Mouse (Mus musculus): ENCODE measurements around the gene Anapc4. TPM values are rescaled to one million over a fixed set of nuclear protein-coding genes. Genes with fewer than 3 reads are reported as not detected.
A peak's percentile ranks its signal among the peaks of the same experiment; 100 is the strongest.

The Anapc4 gene
- polyA plus RNA-seq, 1 experiment from 2014 or later = 133 TPM

GRCm38 (mm10) chr5:52904671-52905070 is 70.9 kb downstream of the Anapc4 start:
- Histone ChIP-seq H3K4me2 (ENCODE audit: low read depth, severe bottlenecking) (no peak overlapping the region), H3K9me3 (ENCODE audit: control insufficient read depth, low read length) (no peaks in the 10 kb centered on the region; the same call in 1 of the 2 replicates), H3K36me3 (ENCODE audit: control insufficient read depth, insufficient read depth, low read length) (no peaks in the 10 kb centered on the region), H3K27me3 (ENCODE audit: control insufficient read depth, insufficient read depth, low read length) (no peaks in the 10 kb centered on the region), H3K9ac (ENCODE audit: low read length) (no peak overlapping the region), H3K4me3 (ENCODE audit: low read depth, low read length) (no peak overlapping the region), H3K27ac (replicated peaks; ENCODE audit: low read depth, low read length) (no peak overlapping the region), H3K4me1 (ENCODE audit: control insufficient read depth, insufficient read depth, low read length) (0 out of 2 replicates have a peak, but pooled peaks cover 2% of the 10 kb centered on the region)
- DNase-seq (ENCODE audit: low spot score) (peak; percentile 51), ATAC-seq (ENCODE audit: insufficient number of reproducible peaks, low FRiP score, low TSS enrichment, low read depth) (no peak)
- 20% methylated on average over 6 of the region's 6 CpGs for WGBS

- H3K9me3 ChIP-seq (ENCODE audit: control insufficient read depth, low read length) = no peaks in the 10 kb centered on the region; the same call in 1 of the 2 replicates
- WGBS = 84% methylated on average over 3 of the region's 3 CpGs
- H3K4me2 ChIP-seq (ENCODE audit: low read depth, severe bottlenecking) = no peak overlapping the region
- no peak overlapping the region for H3K4me3 ChIP-seq (ENCODE audit: low read depth, low read length)
- ATAC-seq (ENCODE audit: insufficient number of reproducible peaks, low FRiP score, low TSS enrichment, low read depth) (no peak), DNase-seq (ENCODE audit: low spot score) (no peak)
- no peaks in the 10 kb centered on the region for H3K27me3 ChIP-seq (ENCODE audit: control insufficient read depth, insufficient read depth, low read length)
- 0 out of 2 replicates have a peak, but pooled peaks cover 2% of the 10 kb centered on the region for H3K4me1 ChIP-seq (ENCODE audit: control insufficient read depth, insufficient read depth, low read length)
- no peak overlapping the region for H3K27ac ChIP-seq (replicated peaks; ENCODE audit: low read depth, low read length)
- H3K36me3 ChIP-seq (ENCODE audit: control insufficient read depth, insufficient read depth, low read length) = no peaks in the 10 kb centered on the region
- no peak overlapping the region for H3K9ac ChIP-seq (ENCODE audit: low read length)
Measured at GRCm38 (mm10) chr5:52908246-52908645, 74.4 kb downstream of the Anapc4 start.

GRCm38 (mm10) chr5:52910159-52910591 is 76.4 kb downstream of the Anapc4 start:
- WGBS = 43% methylated on average over 12 of the region's 12 CpGs
- Histone ChIP-seq H3K36me3 (ENCODE audit: control insufficient read depth, insufficient read depth, low read length) (no peaks in the 10 kb centered on the region), H3K9ac (ENCODE audit: low read length) (no peak overlapping the region), H3K4me1 (ENCODE audit: control insufficient read depth, insufficient read depth, low read length) (0 out of 2 replicates have a peak, but pooled peaks cover 2% of the 10 kb centered on the region), H3K9me3 (ENCODE audit: control insufficient read depth, low read length) (no peaks in the 10 kb centered on the region; the same call in 1 of the 2 replicates), H3K4me2 (ENCODE audit: low read depth, severe bottlenecking) (no peak overlapping the region), H3K27ac (replicated peaks; ENCODE audit: low read depth, low read length) (no peak overlapping the region), H3K27me3 (ENCODE audit: control insufficient read depth, insufficient read depth, low read length) (no peaks in the 10 kb centered on the region), H3K4me3 (ENCODE audit: low read depth, low read length) (no peak overlapping the region)
- DNase-seq (ENCODE audit: low spot score) (peak; percentile 27), ATAC-seq (ENCODE audit: insufficient number of reproducible peaks, low FRiP score, low TSS enrichment, low read depth) (no peak)

GRCm38 (mm10) chr5:52911286-52911870 is 77.6 kb downstream of the Anapc4 start:
- no peak overlapping the region for H3K9ac ChIP-seq (ENCODE audit: low read length)
- 93% methylated on average over 10 of the region's 10 CpGs for WGBS
- ATAC-seq (ENCODE audit: insufficient number of reproducible peaks, low FRiP score, low TSS enrichment, low read depth) (no peak), DNase-seq (ENCODE audit: low spot score) (no peak)
- no peaks in the 10 kb centered on the region for H3K36me3 ChIP-seq (ENCODE audit: control insufficient read depth, insufficient read depth, low read length)
- no peaks in the 10 kb centered on the region; the same call in 1 of the 2 replicates for H3K9me3 ChIP-seq (ENCODE audit: control insufficient read depth, low read length)
- no peak overlapping the region for H3K4me2 ChIP-seq (ENCODE audit: low read depth, severe bottlenecking)
- no peak overlapping the region for H3K4me3 ChIP-seq (ENCODE audit: low read depth, low read length)
- 0 out of 2 replicates have a peak, but pooled peaks cover 2% of the 10 kb centered on the region for H3K4me1 ChIP-seq (ENCODE audit: control insufficient read depth, insufficient read depth, low read length)
- H3K27me3 ChIP-seq (ENCODE audit: control insufficient read depth, insufficient read depth, low read length) = no peaks in the 10 kb centered on the region
- H3K27ac ChIP-seq (replicated peaks; ENCODE audit: low read depth, low read length) = no peak overlapping the region

- Histone ChIP-seq H3K9me3 (ENCODE audit: control insufficient read depth, low read length) (no peaks in the 10 kb centered on the region; the same call in 1 of the 2 replicates), H3K9ac (ENCODE audit: low read length) (no peak overlapping the region), H3K27ac (replicated peaks; ENCODE audit: low read depth, low read length) (no peak overlapping the region), H3K36me3 (ENCODE audit: control insufficient read depth, insufficient read depth, low read length) (no peaks in the 10 kb centered on the region), H3K4me1 (ENCODE audit: control insufficient read depth, insufficient read depth, low read length) (0 out of 2 replicates have a peak, but pooled peaks cover 2% of the 10 kb centered on the region), H3K27me3 (ENCODE audit: control insufficient read depth, insufficient read depth, low read length) (no peaks in the 10 kb centered on the region), H3K4me2 (ENCODE audit: low read depth, severe bottlenecking) (no peak overlapping the region), H3K4me3 (ENCODE audit: low read depth, low read length) (no peak overlapping the region)
- WGBS = 85% methylated on average over 7 of the region's 7 CpGs
- ATAC-seq (ENCODE audit: insufficient number of reproducible peaks, low FRiP score, low TSS enrichment, low read depth) = no peak
- no peak for DNase-seq (ENCODE audit: low spot score)
Measured at GRCm38 (mm10) chr5:52913711-52914110, 79.9 kb downstream of the Anapc4 start.

GRCm38 (mm10) chr5:52916186-52916585 is 82.4 kb downstream of the Anapc4 start:
- ATAC-seq (ENCODE audit: insufficient number of reproducible peaks, low FRiP score, low TSS enrichment, low read depth) (no peak), DNase-seq (ENCODE audit: low spot score) (no peak)
- Histone ChIP-seq H3K4me2 (ENCODE audit: low read depth, severe bottlenecking) (no peak overlapping the region), H3K27me3 (ENCODE audit: control insufficient read depth, insufficient read depth, low read length) (no peaks in the 10 kb centered on the region), H3K9ac (ENCODE audit: low read length) (no peak overlapping the region), H3K27ac (replicated peaks; ENCODE audit: low read depth, low read length) (no peak overlapping the region), H3K4me1 (ENCODE audit: control insufficient read depth, insufficient read depth, low read length) (0 out of 2 replicates have a peak, but pooled peaks cover 2% of the 10 kb centered on the region), H3K36me3 (ENCODE audit: control insufficient read depth, insufficient read depth, low read length) (no peaks in the 10 kb centered on the region), H3K9me3 (ENCODE audit: control insufficient read depth, low read length) (no peaks in the 10 kb centered on the region), H3K4me3 (ENCODE audit: low read depth, low read length) (no peak overlapping the region)
- 93% methylated on average over 6 of the region's 6 CpGs for WGBS

Other genes starting within 250 kb of the Anapc4 start
- 6.4 and 7.7 TPM in 2 replicates for gene Sepsecs, start 164.3 kb upstream of the Anapc4 start, polyA plus RNA-seq (2014; fragmentation: Nextera tagmentation; extraction: Ambion mirVana)
- 22.8 TPM in 2 replicates for gene Pi4k2b, start 92.4 kb upstream of the Anapc4 start, polyA plus RNA-seq (2014; fragmentation: Nextera tagmentation; extraction: Ambion mirVana)
- gene Zcchc4, start 58.6 kb upstream of the Anapc4 start, polyA plus RNA-seq (2014; fragmentation: Nextera tagmentation; extraction: Ambion mirVana) = 23.6 and 23.7 TPM in 2 replicates
- gene Slc34a2, start 204.1 kb downstream of the Anapc4 start, polyA plus RNA-seq (2014; fragmentation: Nextera tagmentation; extraction: Ambion mirVana) = not detected in 2 replicates